Mouse (Mus musculus) embryonic stem cell, embryonic (primary cell): ENCODE results near the gene Ccser1.

Source experiments
- CTCF ChIA-PET, 4 experiments: fragments of 300-600 bp in 2 of 4; fragments of 350-600 bp in 2 of 4; sonication (Branson Sonifier 250); formaldehyde crosslinking; loops; one replicate each; lab custom pipeline; 2022; ENCODE audit warnings: inconsistent platforms in 2 of 4; lab: Charles Lee
- POLR2A ChIA-PET, 4 experiments: fragments of 300-600 bp in 2 of 4; fragments of 350-600 bp in 2 of 4; sonication (Branson Sonifier 250); formaldehyde crosslinking; loops; one replicate each; lab custom pipeline; 2022; ENCODE audit warnings: antibody characterized with exemption in 4 of 4, inconsistent platforms in 1 of 4; lab: Charles Lee

The Ccser1 gene

DNA sequence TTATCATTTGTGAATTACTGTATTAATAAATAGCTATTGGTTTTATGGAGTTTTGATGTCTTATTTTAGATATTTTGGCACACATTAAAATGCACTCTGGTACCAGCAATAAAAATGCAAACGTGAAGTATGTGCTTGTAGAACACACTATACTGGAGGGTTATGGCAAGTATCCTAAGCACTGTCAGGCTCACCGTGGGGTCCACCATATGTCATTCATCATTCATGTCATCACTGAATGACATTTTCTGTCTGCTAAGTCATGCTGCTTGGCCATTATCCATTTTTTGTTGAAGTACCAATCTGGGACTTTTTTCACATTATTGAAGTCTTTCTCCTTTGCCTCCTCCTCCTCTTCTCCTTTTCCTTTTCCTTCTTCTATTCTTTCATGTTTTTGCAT, 925.3 kb downstream of the Ccser1 start:
- CTCF ChIA-PET, result no interaction called here
- POLR2A ChIA-PET, result interaction anchor here in 1 of 4 experiments (0.5 kb wide), 1 partner anchor 36 kb away, joined by 3 read pairs; no protein-coding TSS in a partner anchor

DNA sequence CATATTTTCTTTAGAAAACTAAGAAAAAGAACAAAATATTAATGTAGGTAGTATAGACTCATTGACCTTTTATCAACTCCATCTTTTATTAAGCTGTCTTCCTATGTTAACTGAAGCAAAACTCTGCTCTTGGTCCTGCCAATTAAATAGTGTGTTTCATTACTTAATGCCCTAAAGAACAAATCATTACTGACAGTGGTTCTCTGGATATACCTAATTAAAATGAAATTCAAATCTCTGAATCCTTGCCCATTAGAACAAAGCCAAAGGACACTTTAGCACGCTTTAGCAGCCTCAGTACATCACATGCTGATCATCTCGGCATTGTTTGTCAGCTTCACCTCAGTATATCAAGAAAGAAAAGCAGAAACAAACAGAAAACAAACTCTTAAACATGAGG, 952.4 kb downstream of the Ccser1 start:
- ChIA-PET CTCF (no interaction called here), POLR2A (no interaction called here)

GRCm38 (mm10) chr6:62160320-62160719, 980.2 kb downstream of the Ccser1 start:
- ChIA-PET POLR2A (no interaction called here), CTCF (no interaction called here)

GRCm38 (mm10) chr6:62162596-62162995, 982.5 kb downstream of the Ccser1 start:
- ChIA-PET CTCF (no interaction called here), POLR2A (no interaction called here)

- CTCF ChIA-PET, result no interaction called here
- POLR2A ChIA-PET, result no interaction called here
These were observed 983.7 kb downstream of the Ccser1 start for GRCm38 (mm10) chr6:62163826-62164225.

GRCm38 (mm10) chr6:62196496-62197188, 1016.5 kb downstream of the Ccser1 start:
- CTCF ChIA-PET, result no interaction called here
- POLR2A ChIA-PET, result no interaction called here

GRCm38 (mm10) chr6:62198768-62199167, 1018.6 kb downstream of the Ccser1 start:
- POLR2A ChIA-PET, result no interaction called here

DNA sequence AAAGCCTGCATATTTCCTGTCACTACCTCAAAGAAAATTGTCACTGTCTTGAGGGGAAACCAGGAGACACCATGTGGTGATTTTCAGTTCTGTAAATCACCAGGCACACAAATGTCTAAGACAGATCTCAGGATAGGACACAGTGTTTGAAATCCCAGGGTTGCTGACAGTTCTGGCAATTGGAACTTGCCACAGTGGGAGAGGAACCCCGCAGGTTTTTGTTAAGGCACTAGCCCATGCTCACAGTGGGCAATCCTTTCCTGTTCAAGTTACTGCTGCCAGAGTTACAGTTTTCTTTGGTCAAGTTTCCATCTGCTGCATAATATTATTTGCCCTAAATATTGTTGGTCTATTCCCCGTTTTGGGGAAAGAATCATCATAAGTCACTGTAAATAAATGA, 1024.9 kb downstream of the Ccser1 start:
- ChIA-PET CTCF (no interaction called here), POLR2A (no interaction called here)

More at GRCm38 (mm10) chr6:62198768-62199167, 1018.6 kb downstream of the Ccser1 start:
- CTCF ChIA-PET, result interaction anchor here in 1 of 4 experiments (0.5 kb wide), 1 partner anchor 1030 kb away, joined by 4 read pairs; no protein-coding TSS in a partner anchor

DNA sequence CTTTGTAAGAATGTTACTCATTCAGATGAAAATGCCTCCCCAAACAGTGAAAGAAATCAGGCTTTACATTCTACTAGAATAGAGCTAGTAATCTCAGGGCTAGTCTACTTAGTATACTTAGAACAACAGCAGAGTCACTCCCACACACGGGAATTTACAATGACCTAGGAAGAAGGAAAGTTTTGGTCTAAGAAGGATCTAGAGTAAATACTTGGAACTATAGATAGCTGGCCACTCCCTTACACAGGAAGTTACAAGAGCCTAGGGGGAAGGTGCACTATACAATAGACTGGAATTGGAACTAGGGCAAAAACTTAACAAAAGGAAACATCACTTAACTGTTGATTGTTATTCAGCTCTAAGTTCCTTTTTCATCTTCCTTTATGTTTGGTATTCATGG, 1041.7 kb downstream of the Ccser1 start:
- CTCF ChIA-PET, result no interaction called here
- POLR2A ChIA-PET, result no interaction called here

DNA sequence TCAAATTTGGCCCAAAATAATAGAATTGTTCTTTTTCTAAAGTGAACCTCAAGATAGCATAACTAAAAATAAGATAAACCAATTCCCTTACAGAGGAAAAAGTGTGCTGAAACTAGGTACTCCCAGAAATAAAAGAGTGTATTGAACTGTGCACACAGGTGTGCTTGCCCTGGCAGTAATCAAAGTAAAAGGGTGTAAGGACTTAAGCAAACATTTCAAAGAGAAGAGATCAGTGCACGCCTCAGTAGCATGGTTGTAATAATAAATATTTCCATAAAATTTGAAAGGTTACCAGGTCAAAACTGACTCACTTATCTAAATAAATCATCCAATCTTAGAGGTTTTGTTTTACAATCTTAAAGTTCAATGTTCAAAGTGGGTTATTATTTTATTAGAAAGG, 1083.8 kb downstream of the Ccser1 start:
- ChIA-PET POLR2A (no interaction called here), CTCF (no interaction called here)

DNA sequence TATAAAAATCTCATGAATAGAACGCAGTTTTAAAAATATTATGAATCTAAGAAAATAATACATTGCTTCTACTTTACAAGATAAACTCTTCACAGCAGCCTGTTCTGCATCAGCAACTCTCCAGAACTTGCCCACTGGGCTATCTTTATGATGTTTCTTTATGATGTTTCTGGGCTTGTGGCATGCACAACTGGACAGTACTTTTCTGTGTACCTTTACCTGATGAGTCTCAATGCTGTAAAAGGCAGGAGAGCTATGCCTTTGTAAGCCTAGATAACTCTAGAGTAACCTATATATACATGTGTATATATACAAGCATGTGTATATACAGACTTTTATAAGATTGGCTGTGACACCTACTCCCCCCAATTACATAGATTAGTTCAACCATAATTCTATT, 1084.4 kb downstream of the Ccser1 start:
- CTCF ChIA-PET, result no interaction called here
- POLR2A ChIA-PET, result no interaction called here

- ChIA-PET CTCF (no interaction called here), POLR2A (no interaction called here)
These were observed 1101.1 kb downstream of the Ccser1 start for GRCm38 (mm10) chr6:62281256-62281655.

- CTCF ChIA-PET, result no interaction called here
- POLR2A ChIA-PET, result no interaction called here
These were observed 1121.6 kb downstream of the Ccser1 start for GRCm38 (mm10) chr6:62301576-62302312.

DNA sequence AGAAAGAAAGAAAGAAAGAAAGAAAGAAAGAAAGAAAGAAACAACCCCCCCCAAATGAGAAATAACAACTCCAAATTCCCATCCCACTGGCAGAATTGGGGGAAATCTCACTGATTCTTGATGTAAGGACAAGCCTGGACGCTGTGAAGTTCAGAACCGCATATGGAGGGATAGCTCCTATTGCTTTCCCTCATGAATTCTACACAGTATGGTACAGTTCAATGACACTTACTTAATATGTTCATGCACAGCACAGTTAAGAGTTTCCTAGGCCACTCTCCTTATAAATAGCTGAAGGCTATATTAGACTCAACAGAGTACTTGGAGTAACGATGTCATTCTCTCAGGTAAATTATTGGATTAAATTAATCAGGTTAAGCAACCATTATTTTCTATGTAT, 1138.5 kb downstream of the Ccser1 start:
- CTCF ChIA-PET, result no interaction called here
- POLR2A ChIA-PET, result no interaction called here

DNA sequence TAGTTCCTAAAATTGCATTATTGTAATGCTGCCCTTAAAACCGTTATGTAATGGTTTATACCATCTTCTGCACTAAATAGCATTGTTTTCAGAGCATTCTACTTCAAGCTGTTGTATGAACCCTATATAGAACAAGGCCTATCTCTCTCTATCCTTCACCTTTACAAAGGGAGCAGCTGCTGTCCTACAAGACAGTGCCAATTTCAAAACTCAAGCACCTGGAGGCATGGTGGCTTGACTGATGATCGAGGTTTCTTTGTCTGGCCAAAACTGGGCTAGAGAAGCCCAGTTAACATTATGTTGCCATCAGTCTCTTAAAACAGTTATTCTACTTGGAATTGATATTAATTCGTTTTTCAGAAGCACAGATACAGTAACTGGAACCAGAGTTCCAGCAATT, 1160.2 kb downstream of the Ccser1 start:
- POLR2A ChIA-PET, result no interaction called here
- CTCF ChIA-PET, result no interaction called here

DNA sequence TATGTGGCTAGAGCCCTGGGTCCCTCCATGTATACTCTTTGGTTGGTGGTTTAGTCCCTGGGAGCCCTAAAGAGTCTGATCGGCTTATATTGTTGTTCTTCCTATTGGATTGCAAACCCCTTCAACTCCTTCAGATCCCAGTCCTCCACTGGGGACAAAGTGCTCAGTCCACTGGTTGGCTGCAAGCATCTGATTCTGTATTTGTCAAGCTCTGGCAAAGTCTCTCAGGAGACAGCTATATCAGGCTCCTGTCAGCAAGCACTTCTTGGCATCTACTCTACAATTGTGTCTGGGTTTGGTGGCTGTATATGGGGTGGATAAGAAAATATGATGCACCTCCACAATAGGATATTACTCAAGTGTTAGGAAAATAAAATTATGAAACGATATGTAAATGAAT, 1187.7 kb downstream of the Ccser1 start:
- POLR2A ChIA-PET, result no interaction called here
- CTCF ChIA-PET, result no interaction called here
